Mouse (Mus musculus) lung, postnatal 0 days (tissue): ENCODE measurements around the gene Gm10128. TPM values are rescaled to one million over a fixed set of nuclear protein-coding genes. Genes with fewer than 3 reads are reported as not detected.
"Not testable (repeated sequence)": the region's sequence is repeated elsewhere in the genome, so short reads cannot be mapped to it uniquely, and the experiment has no call there.

Source experiments
- ATAC-seq: fragments of 200-750 bp; cut with Nextera tagmentation; 2 replicates; pipeline ENCODE4 v1.8.0; 2017; ENCODE audit warnings: moderate library complexity
- DNase-seq: peaks from one replicate; pipeline ENCODE4 v3.0.0-alpha.2; 2016; ENCODE audit warnings: low spot score
- H3K27ac ChIP-seq: fragments of 300-500 bp; sonication (generic); 2 replicates; pipeline ENCODE4 v1.5.1; 2014; ENCODE audit warnings: antibody characterized with exemption, mild to moderate bottlenecking, low read length, mixed read lengths
- H3K27me3 ChIP-seq: fragments of 300-500 bp; sonication (generic); replicated peaks from 2 replicates; pipeline ENCODE4 v1.6.1; 2014; ENCODE audit warnings: low read length, mixed read lengths; ENCODE audit not compliant: insufficient read depth
- H3K36me3 ChIP-seq: fragments of 300-500 bp; sonication (generic); 2 replicates; pipeline ENCODE4 v1.6.1; 2014; ENCODE audit warnings: low read length, mixed read lengths; ENCODE audit not compliant: insufficient read depth
- H3K4me1 ChIP-seq: fragments of 300-500 bp; sonication (generic); 2 replicates; pipeline ENCODE4 v1.6.1; 2014; ENCODE audit warnings: antibody characterized with exemption, low read depth, low read length, mixed read lengths; ENCODE audit not compliant: insufficient read depth
- H3K4me2 ChIP-seq: fragments of 300-500 bp; sonication (generic); replicated peaks from 2 replicates; pipeline ENCODE4 v1.6.1; 2014; ENCODE audit warnings: low read depth, mild to moderate bottlenecking, low read length, moderate library complexity, mixed read lengths
- H3K4me3 ChIP-seq: fragments of 300-500 bp; sonication (generic); 2 replicates; pipeline ENCODE4 v1.5.1; 2014; ENCODE audit warnings: low read depth, low read length
- H3K9ac ChIP-seq: fragments of 300-500 bp; sonication (generic); replicated peaks from 2 replicates; pipeline ENCODE4 v1.6.1; 2014; ENCODE audit warnings: low read depth, mild to moderate bottlenecking
- H3K9me3 ChIP-seq: fragments of 300-500 bp; sonication (generic); 2 replicates; pipeline ENCODE4 v1.6.1; 2016; ENCODE audit warnings: low read length, mixed read lengths
- CTCF ChIP-seq: IDR thresholded peaks from 2 replicates; pipeline ENCODE4 v1.5.1; 2016; ENCODE audit warnings: antibody characterized with exemption, mild to moderate bottlenecking
- WGBS: fragments of 180-500 bp; shearing (Covaris S2); extraction: QIAGEN DNeasy Blood & Tissue Kit; methylation state at CpG from one replicate; pipeline ENCODE4 v1.1.7; 2014; 5-methylcytosine and 5-hydroxymethylcytosine counted together
- polyA plus RNA-seq: library from polyadenylated mRNA; unstranded; fragments of >200 nt; fragmentation: Nextera tagmentation; extraction: Ambion mirVana; gene quantifications from 2 replicates; pipeline ENCODE4 v1.2.1, GENCODE M21; 2015

Gene Gm10128
- polyA plus RNA-seq = not detected in 2 replicates

DNA sequence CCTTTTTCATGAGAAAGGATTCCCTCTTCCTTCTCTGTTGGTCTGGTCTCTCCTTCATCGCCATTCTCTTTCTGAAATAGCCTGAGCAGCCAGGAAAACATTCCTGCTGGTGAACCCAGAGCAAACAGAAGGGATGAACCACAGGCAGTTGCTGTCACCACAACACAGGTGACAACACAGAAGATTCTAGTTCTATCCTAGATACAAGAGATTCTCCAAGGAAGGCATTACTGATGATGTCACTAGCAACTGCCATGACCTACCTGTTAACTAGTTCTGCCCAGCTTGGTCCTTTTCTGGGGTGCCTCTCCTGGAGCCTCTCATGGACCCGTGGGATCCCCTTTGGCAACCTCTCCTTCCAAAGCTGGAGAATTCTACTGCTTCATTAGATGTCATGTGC lies at the start of gene Gm10128:
Gm10128 (minus strand) TSS at position 101 of the 400 bp plus-strand sequence.
- DNase-seq, H3K27ac ChIP-seq, H3K4me3 ChIP-seq, H3K4me1 ChIP-seq, ATAC-seq, H3K9me3 ChIP-seq, H3K36me3 ChIP-seq, H3K4me2 ChIP-seq, H3K27me3 ChIP-seq, H3K9ac ChIP-seq: not testable (repeated sequence)
- WGBS = no CpG with 5 or more reads among the region's 2 CpGs

DNA sequence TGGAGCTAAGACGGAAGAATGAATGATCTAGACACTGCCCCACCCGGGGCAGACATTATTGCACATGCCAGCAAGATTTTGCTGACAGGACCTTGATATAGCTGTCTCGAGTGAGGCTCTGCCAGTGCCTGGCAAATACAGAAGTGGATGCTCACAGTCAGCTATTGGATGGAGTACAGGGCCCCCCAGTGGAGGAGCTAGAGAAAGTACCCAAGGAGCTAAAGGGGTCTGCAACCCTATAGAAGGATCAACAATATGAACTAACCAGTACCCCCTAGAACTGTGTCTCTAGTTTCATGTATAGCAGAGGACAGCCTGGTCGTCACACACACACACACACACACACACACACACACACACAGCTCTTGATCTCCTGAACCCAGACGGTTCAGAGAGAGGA lies 37.4 kb upstream of the Gm10128 start:
- H3K27me3 ChIP-seq, H3K9ac ChIP-seq, DNase-seq, H3K4me3 ChIP-seq, H3K4me2 ChIP-seq, H3K4me1 ChIP-seq, H3K36me3 ChIP-seq, H3K9me3 ChIP-seq, ATAC-seq, H3K27ac ChIP-seq: not testable (repeated sequence)
- peak; percentile 33 for TF ChIP-seq CTCF
- 47% methylated on average over 5 of the region's 5 CpGs for WGBS

DNA sequence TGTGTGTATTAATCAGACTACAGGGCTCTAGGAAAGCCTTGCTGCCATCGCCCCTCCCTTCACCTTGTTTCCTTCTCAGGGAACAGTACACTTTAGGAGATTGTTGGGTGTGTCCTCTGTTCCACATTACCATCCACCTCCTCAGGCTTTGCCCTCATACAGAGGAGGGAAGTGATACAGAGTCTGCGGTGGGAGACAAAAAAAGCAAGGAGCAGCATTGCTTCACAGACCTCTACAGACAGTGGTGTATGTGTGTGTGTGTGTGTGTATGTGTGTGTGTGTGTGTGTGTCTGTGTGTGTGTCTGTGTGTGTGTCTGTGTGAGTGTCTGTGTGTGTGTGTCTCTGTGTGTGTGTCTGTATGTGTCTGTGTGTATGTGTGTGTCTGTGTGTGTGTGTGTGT lies 18.7 kb upstream of the Gm10128 start:
- H3K36me3 ChIP-seq, DNase-seq: not testable (repeated sequence)

GRCm38 (mm10) chr14:7658101-7659074 lies 14.6 kb upstream of the Gm10128 start:
- peak overlapping the region; percentile 44 for H3K4me2 ChIP-seq
- H3K4me1 ChIP-seq, H3K27ac ChIP-seq, DNase-seq, ATAC-seq, H3K36me3 ChIP-seq, H3K9ac ChIP-seq, H3K9me3 ChIP-seq, H3K27me3 ChIP-seq, H3K4me3 ChIP-seq: not testable (repeated sequence)
- 2% methylated on average over 19 of the region's 76 CpGs for WGBS

More for the DNA sequence above, 18.7 kb upstream of the Gm10128 start:
- ATAC-seq, H3K27me3 ChIP-seq, H3K9me3 ChIP-seq, H3K27ac ChIP-seq, H3K4me2 ChIP-seq, H3K4me3 ChIP-seq, H3K9ac ChIP-seq, H3K4me1 ChIP-seq: not testable (repeated sequence)
- 81% methylated on average over 2 of the region's 2 CpGs for WGBS

DNA sequence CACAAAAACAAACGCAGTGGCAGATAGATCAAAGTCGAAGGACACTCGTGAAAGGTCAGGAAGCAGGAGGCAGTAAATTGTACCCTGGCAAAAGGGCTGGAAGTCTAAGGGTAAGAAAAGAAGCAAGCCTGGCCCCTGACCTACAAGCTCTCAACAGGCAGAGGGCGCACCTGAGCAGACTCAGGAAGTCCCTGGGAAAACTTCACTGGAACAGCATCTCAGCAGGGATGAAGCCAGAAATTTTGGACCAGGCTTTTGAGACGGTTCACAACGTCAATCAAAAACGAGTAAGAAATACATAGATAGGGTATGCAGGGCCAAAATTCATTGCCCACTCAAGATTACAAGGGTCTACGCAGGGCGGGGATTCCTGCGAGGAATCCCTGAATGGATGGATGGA lies 13.7 kb upstream of the Gm10128 start:
- H3K27ac ChIP-seq, ATAC-seq, H3K4me2 ChIP-seq, H3K4me3 ChIP-seq, H3K36me3 ChIP-seq, DNase-seq, H3K4me1 ChIP-seq, H3K9me3 ChIP-seq, H3K27me3 ChIP-seq, H3K9ac ChIP-seq: not testable (repeated sequence)
- WGBS = 2% methylated on average over 7 of the region's 10 CpGs
- TF ChIP-seq CTCF = peak; percentile 50

DNA sequence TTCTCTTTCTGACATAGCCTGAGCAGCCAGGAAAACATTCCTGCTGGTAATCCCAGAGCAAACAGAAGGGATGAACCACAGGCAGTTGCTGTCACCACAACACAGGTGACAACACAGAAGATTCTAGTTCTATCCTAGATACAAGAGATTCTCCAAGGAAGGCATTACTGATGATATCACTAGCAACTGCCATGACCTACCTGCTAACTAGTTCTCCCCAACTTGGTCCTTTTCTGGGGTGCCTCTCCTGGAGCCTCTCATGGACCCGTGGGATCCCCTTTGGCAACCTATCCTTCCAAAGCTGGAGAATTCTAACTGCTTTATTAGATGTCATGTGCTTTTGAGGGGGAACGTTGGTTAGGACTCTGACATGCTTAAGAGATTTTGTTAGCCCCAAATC lies 48.3 kb downstream of the Gm10128 start, which contains the start of gene Gm10338:
Gm10338 (minus strand) TSS at position 101 of the 400 bp plus-strand sequence.
- not testable (repeated sequence) for H3K4me1 ChIP-seq, ATAC-seq, H3K36me3 ChIP-seq, H3K27ac ChIP-seq, H3K4me2 ChIP-seq, DNase-seq, H3K4me3 ChIP-seq, H3K9me3 ChIP-seq, H3K27me3 ChIP-seq, H3K9ac ChIP-seq
- no CpG with 5 or more reads among the region's 2 CpGs for WGBS

Other genes starting within 250 kb of the Gm10128 start
- not detected in 2 replicates for gene Gm3755, start 193.1 kb downstream of the Gm10128 start, polyA plus RNA-seq
- gene Gm3752, start 160.2 kb downstream of the Gm10128 start, polyA plus RNA-seq = not detected in 2 replicates
- 0.13 and 0.23 TPM in 2 replicates for gene Gm3558, start 75.4 kb downstream of the Gm10128 start, polyA plus RNA-seq
- not detected in 2 replicates for gene Gm10338, start 48.4 kb downstream of the Gm10128 start, polyA plus RNA-seq
- gene Gm26661, start 147.6 kb upstream of the Gm10128 start, polyA plus RNA-seq = not detected in 2 replicates
- gene Flnb, start 174.0 kb upstream of the Gm10128 start, polyA plus RNA-seq = 5.4 and 6.7 TPM in 2 replicates